In the genomic region with DNA sequence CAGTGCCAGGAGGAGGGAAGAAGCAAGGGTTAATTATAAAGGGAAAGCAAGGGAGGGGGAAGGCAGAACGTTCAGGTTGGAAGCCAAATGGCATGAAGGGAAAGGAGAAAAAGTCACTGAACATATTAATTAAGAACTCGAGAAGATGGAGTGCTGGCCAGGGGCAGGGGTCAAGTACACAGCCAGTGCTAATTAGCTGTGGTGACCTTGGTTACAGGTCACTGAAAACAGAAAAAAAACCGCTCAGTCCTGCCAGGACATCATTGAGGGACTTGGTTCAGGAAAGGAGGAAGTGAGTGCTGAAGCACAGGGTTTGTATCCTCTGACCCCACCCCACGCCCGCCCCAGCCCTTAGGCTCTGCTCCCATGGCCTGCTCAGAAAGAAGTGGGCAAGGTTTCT, we compare ENCODE assay signal across 18 mouse cellular contexts.
DNase-seq lines count a peak whose midpoint lies in the region; ATAC-seq and TF ChIP-seq lines count a peak whose summit lies in the region.
"Had no signal": no experiment of that assay in that cellular context is flagged by ENCODE, and none has a peak within 500 bp of the region (broad histone marks: within the 10 kb centered on the region; RNA-seq: fewer than 3 reads in every experiment).

No protein-coding gene starts in this region.

- H3K27me3 ChIP-seq in forebrain, embryonic 10.5 days (ENCODE audit: poor library complexity, severe bottlenecking), result peaks cover 23% of the 10 kb centered on the region
- no peaks in the 10 kb centered on the region for H3K27me3 ChIP-seq in forebrain, embryonic 14.5 days (replicated peaks; ENCODE audit: control insufficient read depth, insufficient read depth, low read length)
- H3K27me3 ChIP-seq in midbrain, embryonic 15.5 days (replicated peaks), result no peaks in the 10 kb centered on the region
- H3K27me3 ChIP-seq in midbrain, postnatal 0 days (ENCODE audit: insufficient read depth, low read length), result no peaks in the 10 kb centered on the region
- H3K27me3 ChIP-seq in kidney, embryonic 14.5 days (ENCODE audit: control insufficient read depth, insufficient read depth, low read length), result peaks cover 6% of the 10 kb centered on the region; the same call in 1 of the 2 replicates
- H3K27me3 ChIP-seq in limb, embryonic 10.5 days (ENCODE audit: low read depth, poor library complexity, severe bottlenecking), result 0 out of 2 replicates have a peak, but pooled peaks cover 5% of the 10 kb centered on the region
- H3K27me3 ChIP-seq: CH12.LX; embryonic facial prominence, embryonic 12.5 days; heart, embryonic 15.5 days had no signal

- H3K9me3 ChIP-seq in forebrain, embryonic 10.5 days, result peaks cover 5% of the 10 kb centered on the region
- no peaks in the 10 kb centered on the region for H3K9me3 ChIP-seq in forebrain, embryonic 14.5 days (replicated peaks; ENCODE audit: control insufficient read depth, low read length)
- H3K9me3 ChIP-seq in midbrain, embryonic 15.5 days, result no peaks in the 10 kb centered on the region
- H3K9me3 ChIP-seq in midbrain, postnatal 0 days (ENCODE audit: low read length), result 0 out of 2 replicates have a peak, but pooled peaks cover 5% of the 10 kb centered on the region
- peaks cover 11% of the 10 kb centered on the region for H3K9me3 ChIP-seq in kidney, embryonic 14.5 days (ENCODE audit: control insufficient read depth, low read length)
- H3K9me3 ChIP-seq in limb, embryonic 10.5 days (replicated peaks), result no peaks in the 10 kb centered on the region
- H3K9me3 ChIP-seq: embryonic facial prominence, embryonic 12.5 days; heart, embryonic 15.5 days had no signal

- H3K36me3 ChIP-seq in forebrain, embryonic 10.5 days (replicated peaks), result no peaks in the 10 kb centered on the region
- H3K36me3 ChIP-seq in forebrain, embryonic 14.5 days (ENCODE audit: control insufficient read depth, insufficient read depth, low read length), result no peaks in the 10 kb centered on the region
- H3K36me3 ChIP-seq in midbrain, embryonic 15.5 days (replicated peaks), result no peaks in the 10 kb centered on the region
- no peaks in the 10 kb centered on the region for H3K36me3 ChIP-seq in midbrain, postnatal 0 days (ENCODE audit: insufficient read depth, low read length)
- no peaks in the 10 kb centered on the region for H3K36me3 ChIP-seq in kidney, embryonic 14.5 days (ENCODE audit: control insufficient read depth, insufficient read depth, low read length)
- H3K36me3 ChIP-seq in limb, embryonic 10.5 days, result no peaks in the 10 kb centered on the region
- H3K36me3 ChIP-seq: embryonic facial prominence, embryonic 12.5 days; heart, embryonic 15.5 days had no signal

- DNase-seq in forebrain, embryonic 10.5 days (ENCODE audit: extremely low spot score, low spot score), result no peak
- DNase-seq in forebrain, embryonic 14.5 days (ENCODE audit: low spot score), result no peak
- no peak for DNase-seq in midbrain, postnatal 0 days (ENCODE audit: low spot score)
- DNase-seq in limb, embryonic 10.5 days (ENCODE audit: low spot score), result peak; percentile 42
- DNase-seq in lung, postnatal 10 days, result no peak
- no peak for DNase-seq in urinary bladder, postnatal 4 days (ENCODE audit: low spot score in 2 of 2)
- DNase-seq: adrenal gland, postnatal 36 days; liver; right cerebral cortex, adult 18-20 months; spleen, adult 18-20 months; thymus, postnatal 4 days had no signal

- peaks cover 22% of the 10 kb centered on the region for H3K4me1 ChIP-seq in forebrain, embryonic 10.5 days
- H3K4me1 ChIP-seq in forebrain, embryonic 14.5 days (ENCODE audit: control insufficient read depth, insufficient read depth, low read length), result no peaks in the 10 kb centered on the region
- peaks cover 13% of the 10 kb centered on the region for H3K4me1 ChIP-seq in midbrain, embryonic 15.5 days
- H3K4me1 ChIP-seq in midbrain, postnatal 0 days (ENCODE audit: insufficient read depth, low read length), result no peaks in the 10 kb centered on the region
- no peaks in the 10 kb centered on the region for H3K4me1 ChIP-seq in kidney, embryonic 14.5 days (ENCODE audit: control insufficient read depth, insufficient read depth, low read length)
- H3K4me1 ChIP-seq in limb, embryonic 10.5 days, result peaks cover 25% of the 10 kb centered on the region

- no peak overlapping the region for H3K4me3 ChIP-seq in forebrain, embryonic 10.5 days
- no peak overlapping the region for H3K4me3 ChIP-seq in forebrain, embryonic 14.5 days (ENCODE audit: low read depth, low read length)
- H3K4me3 ChIP-seq in midbrain, embryonic 15.5 days, result no peak overlapping the region
- no peak overlapping the region for H3K4me3 ChIP-seq in midbrain, postnatal 0 days (ENCODE audit: low read depth, low read length)
- H3K4me3 ChIP-seq in kidney, embryonic 14.5 days (ENCODE audit: low read length), result no peak overlapping the region
- H3K4me3 ChIP-seq in limb, embryonic 10.5 days, result no peak overlapping the region
- H3K4me3 ChIP-seq: embryonic facial prominence, embryonic 12.5 days; heart, embryonic 15.5 days had no signal

- H3K9ac ChIP-seq in forebrain, embryonic 14.5 days (ENCODE audit: low read length), result no peak overlapping the region
- H3K9ac ChIP-seq in midbrain, embryonic 15.5 days, result no peak overlapping the region
- no peak overlapping the region for H3K9ac ChIP-seq in midbrain, postnatal 0 days (replicated peaks; ENCODE audit: low read length, poor library complexity, severe bottlenecking)
- no peak overlapping the region for H3K9ac ChIP-seq in kidney, embryonic 14.5 days (ENCODE audit: low read depth, low read length)
- H3K9ac ChIP-seq: embryonic facial prominence, embryonic 12.5 days; heart, embryonic 15.5 days; lung, embryonic 14.5 days had no signal

- peak overlapping the region; percentile 64; the same call in 1 of the 2 replicates for H3K27ac ChIP-seq in forebrain, embryonic 10.5 days
- no peak overlapping the region for H3K27ac ChIP-seq in forebrain, embryonic 14.5 days (ENCODE audit: low read depth, low read length)
- H3K27ac ChIP-seq in midbrain, embryonic 15.5 days, result no peak overlapping the region
- H3K27ac ChIP-seq in midbrain, postnatal 0 days (ENCODE audit: low read depth, low read length), result no peak overlapping the region
- no peak overlapping the region for H3K27ac ChIP-seq in kidney, embryonic 14.5 days (ENCODE audit: low read depth, low read length)
- H3K27ac ChIP-seq in limb, embryonic 10.5 days, result peak overlapping the region; percentile 84
- H3K27ac ChIP-seq: embryonic facial prominence, embryonic 12.5 days; heart, embryonic 15.5 days had no signal

- ATAC-seq in forebrain, embryonic 14.5 days, result no peak
- ATAC-seq in midbrain, embryonic 15.5 days (replicated peaks), result peak; percentile 17; the same call in 1 of the 2 replicates
- no peak for ATAC-seq in midbrain, postnatal 0 days (ENCODE audit: low FRiP score)
- ATAC-seq in kidney, embryonic 14.5 days (ENCODE audit: low FRiP score, low TSS enrichment), result peak; percentile 68
- ATAC-seq: inflammation-experienced regulatory T-cells, adult 6 months had no signal

- WGBS in forebrain, embryonic 10.5 days, result 15% methylated on average over 5 of the region's 5 CpGs
- WGBS in forebrain, embryonic 14.5 days, result 22% methylated on average over 5 of the region's 5 CpGs
- WGBS in midbrain, embryonic 15.5 days, result 21% methylated on average over 5 of the region's 5 CpGs
- 29% methylated on average over 5 of the region's 5 CpGs for WGBS in midbrain, postnatal 0 days
- WGBS in kidney, embryonic 14.5 days, result 5% methylated on average over 5 of the region's 5 CpGs
- 12% methylated on average over 5 of the region's 5 CpGs for WGBS in limb, embryonic 10.5 days

- H3K4me2 ChIP-seq in forebrain, embryonic 14.5 days (ENCODE audit: low read length), result no peak overlapping the region
- no peak overlapping the region for H3K4me2 ChIP-seq in midbrain, embryonic 15.5 days
- no peak overlapping the region for H3K4me2 ChIP-seq in midbrain, postnatal 0 days (ENCODE audit: low read depth, low read length, poor library complexity, severe bottlenecking)
- H3K4me2 ChIP-seq in kidney, embryonic 14.5 days (replicated peaks; ENCODE audit: low read depth, low read length), result no peak overlapping the region
- H3K4me2 ChIP-seq: embryonic facial prominence, embryonic 12.5 days; heart, embryonic 15.5 days; lung, embryonic 14.5 days had no signal

- no peak for TF ChIP-seq CTCF in midbrain, postnatal 0 days (IDR thresholded peaks at IDR 0.05)

Comparison
In these comparisons a context has a peak if more than half of its experiments do, and no peak if none do; other contexts are left out.
1. H3K27ac ChIP-seq: peak in forebrain, embryonic 10.5 days (single experiment) and limb, embryonic 10.5 days (single experiment); none in forebrain, embryonic 14.5 days (single experiment), midbrain, embryonic 15.5 days (single experiment), midbrain, postnatal 0 days (single experiment) and kidney, embryonic 14.5 days (single experiment).
2. ATAC-seq: peak in midbrain, embryonic 15.5 days (single experiment) and kidney, embryonic 14.5 days (single experiment); none in forebrain, embryonic 14.5 days (single experiment) and midbrain, postnatal 0 days (single experiment).